Mouse (Mus musculus): Measurements from ENCODE around the gene Barhl2.

The Barhl2 gene

GRCm38 (mm10) chr5:106455106-106455920 is 2.7 kb downstream of the Barhl2 start:
- DNase-seq (ENCODE audit: low spot score in 2 of 2) = peak in 1 of 2 experiments; percentile 16

GRCm38 (mm10) chr5:106454411-106455105 is 3.4 kb downstream of the Barhl2 start:
- DNase-seq (ENCODE audit: low spot score in 2 of 2) = peak in 1 of 2 experiments; percentile 28

GRCm38 (mm10) chr5:106453886-106454321 is 4.1 kb downstream of the Barhl2 start:
- DNase-seq (ENCODE audit: low spot score in 2 of 2) = peak in 1 of 2 experiments; percentile 38

- peak in 1 of 2 experiments; percentile 34 for DNase-seq (ENCODE audit: low spot score in 2 of 2)
Measured at GRCm38 (mm10) chr5:106453181-106453885, 4.6 kb downstream of the Barhl2 start.

GRCm38 (mm10) chr5:106452686-106453085 is 5.3 kb downstream of the Barhl2 start:
- no peak for DNase-seq (ENCODE audit: low spot score in 2 of 2)

GRCm38 (mm10) chr5:106451681-106452440 is 6.1 kb downstream of the Barhl2 start:
- DNase-seq (ENCODE audit: low spot score in 2 of 2) = peak in 1 of 2 experiments; percentile 54

- no peak for DNase-seq (ENCODE audit: low spot score in 2 of 2)
Measured at GRCm38 (mm10) chr5:106450426-106451160, 7.4 kb downstream of the Barhl2 start.

- no peak for DNase-seq (ENCODE audit: low spot score in 2 of 2)
Measured at GRCm38 (mm10) chr5:106449720-106450425, 8.1 kb downstream of the Barhl2 start.

- DNase-seq (ENCODE audit: low spot score in 2 of 2) = peak in 1 of 2 experiments; percentile 17
Measured at GRCm38 (mm10) chr5:106448798-106449125, 9.2 kb downstream of the Barhl2 start.

GRCm38 (mm10) chr5:106447951-106448797 is 9.8 kb downstream of the Barhl2 start:
- DNase-seq (ENCODE audit: low spot score in 2 of 2) = peak in 1 of 2 experiments; percentile 22

GRCm38 (mm10) chr5:106447091-106447820 is 10.7 kb downstream of the Barhl2 start:
- DNase-seq (ENCODE audit: low spot score in 2 of 2) = no peak

- peak in 1 of 2 experiments; percentile 63 for DNase-seq (ENCODE audit: low spot score in 2 of 2)
Measured at GRCm38 (mm10) chr5:106446593-106446992, 11.4 kb downstream of the Barhl2 start.

GRCm38 (mm10) chr5:106445681-106446080 is 12.3 kb downstream of the Barhl2 start:
- DNase-seq (ENCODE audit: low spot score in 2 of 2) = no peak

GRCm38 (mm10) chr5:106438916-106439315 is 19.1 kb downstream of the Barhl2 start:
- DNase-seq (ENCODE audit: low spot score in 2 of 2) = no peak

- DNase-seq (ENCODE audit: low spot score in 2 of 2) = no peak
Measured at GRCm38 (mm10) chr5:106426069-106426468, 31.9 kb downstream of the Barhl2 start.

GRCm38 (mm10) chr5:106420871-106421270 is 37.1 kb downstream of the Barhl2 start:
- peak in 1 of 2 experiments; percentile 60 for DNase-seq (ENCODE audit: low spot score in 2 of 2)

GRCm38 (mm10) chr5:106420370-106420769 is 37.6 kb downstream of the Barhl2 start:
- DNase-seq (ENCODE audit: low spot score in 2 of 2) = peak in 1 of 2 experiments; percentile 42

GRCm38 (mm10) chr5:106417210-106417609 is 40.8 kb downstream of the Barhl2 start:
- peak in 1 of 2 experiments; percentile 63 for DNase-seq (ENCODE audit: low spot score in 2 of 2)
